Mouse (Mus musculus) stomach, embryonic 16.5 days (tissue): ENCODE data around the gene Golph3. TPM values are rescaled to one million over a fixed set of nuclear protein-coding genes. Genes with fewer than 3 reads are reported as not detected.

Experiments used
- ATAC-seq: fragments of 200-750 bp; cut with Nextera tagmentation; 2 replicates; pipeline ENCODE4 v1.8.0; 2017; ENCODE audit warnings: moderate number of reproducible peaks, moderate TSS enrichment; ENCODE audit not compliant: insufficient read depth, low FRiP score
- H3K27ac ChIP-seq: fragments of 300-500 bp; sonication (generic); 2 replicates; pipeline ENCODE4 v1.5.1; 2014; ENCODE audit warnings: low read length
- H3K27me3 ChIP-seq: fragments of 300-500 bp; sonication (generic); 2 replicates; pipeline ENCODE4 v1.6.1; 2014; ENCODE audit warnings: low read length, control low read depth, mixed read lengths; ENCODE audit not compliant: control insufficient read depth, insufficient read depth
- H3K36me3 ChIP-seq: fragments of 300-500 bp; sonication (generic); 2 replicates; pipeline ENCODE4 v1.6.1; 2014; ENCODE audit warnings: low read length; ENCODE audit not compliant: control insufficient read depth, insufficient read depth
- H3K4me1 ChIP-seq: fragments of 300-500 bp; sonication (generic); 2 replicates; pipeline ENCODE4 v1.6.1; 2014; ENCODE audit warnings: low read length, control low read depth, mixed read lengths; ENCODE audit not compliant: control insufficient read depth, insufficient read depth
- H3K4me2 ChIP-seq: fragments of 300-500 bp; sonication (generic); 2 replicates; pipeline ENCODE4 v1.6.1; 2014; ENCODE audit warnings: low read depth, low read length, mixed read lengths
- H3K4me3 ChIP-seq: fragments of 300-500 bp; sonication (generic); replicated peaks from 2 replicates; pipeline ENCODE4 v1.5.1; 2014; ENCODE audit warnings: mild to moderate bottlenecking, low read length
- H3K9ac ChIP-seq: fragments of 300-500 bp; sonication (generic); 2 replicates; pipeline ENCODE4 v1.6.1; 2014; ENCODE audit warnings: low read length
- H3K9me3 ChIP-seq: fragments of 300-500 bp; sonication (generic); replicated peaks from 2 replicates; pipeline ENCODE4 v1.6.1; 2016; ENCODE audit warnings: low read length, control low read depth; ENCODE audit not compliant: control insufficient read depth
- WGBS: fragments of 180-500 bp; shearing (Covaris S2); extraction: QIAGEN DNeasy Blood & Tissue Kit; methylation state at CpG from one replicate; pipeline ENCODE4 v1.1.7; 2014; 5-methylcytosine and 5-hydroxymethylcytosine counted together
- polyA plus RNA-seq: library from polyadenylated mRNA; unstranded; fragments of >200 nt; fragmentation: Nextera tagmentation; extraction: Ambion mirVana; gene quantifications from 2 replicates; pipeline ENCODE4 v1.2.1, GENCODE M21; 2015

The Golph3 gene
- 70.8 and 73.8 TPM in 2 replicates for polyA plus RNA-seq

DNA sequence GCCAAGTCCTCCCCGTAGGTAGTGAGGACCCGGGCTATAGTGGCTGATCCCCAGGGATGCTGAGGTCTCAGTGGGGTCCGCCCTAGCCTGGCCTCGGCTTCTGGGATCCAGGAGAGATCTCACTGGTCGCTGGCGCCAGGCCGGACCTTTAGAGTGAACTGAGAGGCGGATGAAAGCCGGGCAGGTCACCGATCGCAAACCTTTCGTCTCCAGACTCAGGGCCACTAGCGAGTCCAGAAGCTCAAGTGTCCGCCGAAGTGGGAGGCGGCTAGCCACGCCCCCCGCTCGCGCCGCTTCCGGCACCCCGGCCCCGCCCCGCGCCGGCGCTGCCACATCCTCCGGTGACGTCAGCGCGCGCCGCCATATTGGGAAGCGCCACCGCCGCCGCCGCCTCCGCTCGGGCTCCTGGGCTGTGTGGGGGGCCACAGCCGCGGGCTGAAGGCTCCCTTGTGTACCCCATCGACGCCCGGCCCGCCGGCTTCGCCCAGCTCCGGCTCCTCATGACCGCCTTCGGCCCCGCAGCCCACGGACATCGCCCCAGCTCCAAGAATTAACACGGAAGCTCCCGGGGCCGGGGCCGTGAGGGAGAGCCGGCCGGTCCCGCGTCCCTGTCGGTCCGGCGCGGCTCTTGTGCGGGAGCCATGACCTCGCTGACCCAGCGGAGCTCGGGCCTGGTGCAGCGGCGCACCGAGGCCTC is at the start of gene Golph3:
Golph3 (plus strand) TSS at position 360 of the 697 bp plus-strand sequence.
- H3K27ac ChIP-seq: peak within 1 kb of the TSS; percentile 89
- H3K4me1 ChIP-seq: peaks cover 16% of the 10 kb centered on the region; the same call in 1 of the 2 replicates
- peak within 1 kb of the TSS; percentile 100 for H3K9ac ChIP-seq
- no peaks in the 10 kb centered on the region for H3K36me3 ChIP-seq
- ATAC-seq: peak; percentile 92
- peak within 1 kb of the TSS; percentile 100 for H3K4me3 ChIP-seq
- WGBS: under 1% methylated on average over 74 of the region's 74 CpGs
- H3K27me3 ChIP-seq: no peaks in the 10 kb centered on the region
- H3K9me3 ChIP-seq: no peaks in the 10 kb centered on the region
- H3K4me2 ChIP-seq: peak within 1 kb of the TSS; percentile 88

DNA sequence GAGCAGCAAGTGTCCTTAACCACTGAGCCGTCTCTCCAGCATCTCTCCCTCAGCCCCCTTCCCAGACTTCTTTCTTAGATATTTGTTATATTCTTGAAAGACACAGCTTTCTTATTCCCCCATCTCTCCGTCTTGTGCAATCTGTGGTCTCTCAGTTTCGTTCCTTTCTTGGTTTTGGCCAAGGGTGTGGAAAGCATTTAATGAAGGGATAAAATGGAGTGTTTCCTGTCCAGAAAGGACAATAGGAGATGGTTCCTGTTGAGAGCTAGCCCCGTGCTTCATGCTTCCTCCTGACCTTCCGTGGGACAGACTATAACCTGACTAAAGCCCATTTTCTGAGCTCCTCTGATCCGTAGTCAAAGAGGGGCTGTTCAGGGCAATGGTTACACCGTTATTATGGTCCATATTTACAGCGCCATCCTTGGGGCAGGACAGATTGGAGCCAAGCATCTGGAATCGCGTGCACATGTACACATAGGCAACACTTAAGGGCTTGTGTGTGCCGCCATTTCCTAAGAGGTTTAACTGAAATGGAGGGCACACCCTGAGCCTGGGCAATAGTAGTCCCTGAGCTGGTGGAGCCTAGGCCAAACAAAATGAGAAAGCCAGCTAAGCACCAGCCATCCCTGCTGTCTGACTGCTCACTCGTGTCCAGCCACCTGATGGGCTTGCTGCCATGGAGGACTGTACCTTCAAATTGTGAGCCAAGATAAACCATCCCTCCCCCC is 47.8 kb upstream of the Golph3 start:
- no peak for ATAC-seq
- H3K9ac ChIP-seq: no peak overlapping the region
- H3K4me3 ChIP-seq: no peak overlapping the region
- H3K4me1 ChIP-seq: no peaks in the 10 kb centered on the region; the same call in 1 of the 2 replicates
- H3K27me3 ChIP-seq: no peaks in the 10 kb centered on the region
- no peak overlapping the region for H3K4me2 ChIP-seq
- WGBS: 78% methylated on average over 12 of the region's 12 CpGs
- H3K36me3 ChIP-seq: no peaks in the 10 kb centered on the region
- no peak overlapping the region for H3K27ac ChIP-seq
- H3K9me3 ChIP-seq: no peaks in the 10 kb centered on the region

DNA sequence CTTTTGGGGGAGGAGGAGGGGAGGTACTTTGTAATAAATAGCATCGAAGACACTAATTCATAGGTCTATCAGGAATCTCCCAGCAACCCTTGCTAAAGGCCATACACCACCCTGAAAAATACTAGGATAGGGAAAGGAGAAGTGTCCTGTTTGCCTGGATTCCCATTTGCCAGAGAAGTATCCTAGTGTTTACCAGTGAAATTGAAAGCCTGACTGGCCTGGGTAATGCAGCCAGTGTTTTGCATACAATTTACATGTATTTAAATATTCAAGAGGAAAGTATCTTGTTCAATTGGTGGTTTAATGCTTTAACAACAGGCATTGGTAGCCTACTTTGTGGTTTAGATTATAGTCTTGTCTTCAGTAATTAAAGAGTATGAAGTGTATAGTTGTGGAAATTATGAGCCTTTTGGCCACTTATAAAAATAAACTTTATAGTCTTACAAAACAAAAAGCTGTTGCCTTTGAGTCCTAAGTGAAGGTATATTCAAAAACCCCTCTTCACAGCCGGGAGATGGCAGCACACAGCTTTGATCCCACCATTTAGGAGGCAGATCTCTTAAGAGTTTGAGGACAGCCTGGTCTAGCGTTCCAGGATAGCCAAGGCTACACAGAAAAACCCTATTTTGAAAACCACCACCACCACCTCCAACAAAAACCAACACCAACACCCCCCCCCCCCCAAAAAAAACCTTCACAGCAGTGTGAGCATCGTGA is 47.0 kb upstream of the Golph3 start:
- Histone ChIP-seq H3K4me1 (no peaks in the 10 kb centered on the region; the same call in 1 of the 2 replicates), H3K27ac (no peak overlapping the region), H3K4me2 (no peak overlapping the region), H3K9ac (no peak overlapping the region), H3K9me3 (no peaks in the 10 kb centered on the region), H3K27me3 (no peaks in the 10 kb centered on the region), H3K4me3 (no peak overlapping the region), H3K36me3 (no peaks in the 10 kb centered on the region)
- ATAC-seq: no peak
- WGBS: 62% methylated on average over 4 of the region's 4 CpGs

DNA sequence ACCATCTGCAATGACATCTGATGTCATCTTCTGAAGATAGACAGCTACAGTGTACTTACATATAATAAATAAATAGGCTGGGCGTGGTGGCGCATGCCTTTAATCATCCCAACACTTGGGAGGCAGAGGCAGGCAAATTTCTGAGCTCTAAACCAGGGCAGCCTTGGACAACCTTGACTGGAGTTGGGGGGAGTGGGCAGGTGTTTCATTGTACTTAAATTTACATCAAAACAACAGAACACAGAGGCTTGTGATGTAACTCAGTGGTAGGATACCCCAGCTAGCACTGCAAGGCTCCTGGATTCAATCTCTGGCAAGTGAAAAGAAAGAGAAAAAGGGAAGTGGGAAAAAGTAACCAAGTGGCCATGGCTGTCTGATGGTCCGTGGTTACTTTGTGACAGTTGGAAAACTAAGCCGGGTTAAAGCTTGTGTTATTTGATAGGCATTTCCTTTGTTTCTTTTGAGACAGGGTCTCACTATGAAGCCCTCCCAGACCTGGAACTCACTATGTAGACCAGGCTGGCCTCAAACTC is 46.1 kb upstream of the Golph3 start:
- Histone ChIP-seq H3K9ac (no peak overlapping the region), H3K36me3 (no peaks in the 10 kb centered on the region), H3K4me2 (no peak overlapping the region), H3K9me3 (no peaks in the 10 kb centered on the region), H3K27ac (no peak overlapping the region), H3K4me1 (no peaks in the 10 kb centered on the region; the same call in 1 of the 2 replicates), H3K4me3 (no peak overlapping the region), H3K27me3 (no peaks in the 10 kb centered on the region)
- WGBS: 80% methylated on average over 4 of the region's 4 CpGs
- no peak for ATAC-seq

DNA sequence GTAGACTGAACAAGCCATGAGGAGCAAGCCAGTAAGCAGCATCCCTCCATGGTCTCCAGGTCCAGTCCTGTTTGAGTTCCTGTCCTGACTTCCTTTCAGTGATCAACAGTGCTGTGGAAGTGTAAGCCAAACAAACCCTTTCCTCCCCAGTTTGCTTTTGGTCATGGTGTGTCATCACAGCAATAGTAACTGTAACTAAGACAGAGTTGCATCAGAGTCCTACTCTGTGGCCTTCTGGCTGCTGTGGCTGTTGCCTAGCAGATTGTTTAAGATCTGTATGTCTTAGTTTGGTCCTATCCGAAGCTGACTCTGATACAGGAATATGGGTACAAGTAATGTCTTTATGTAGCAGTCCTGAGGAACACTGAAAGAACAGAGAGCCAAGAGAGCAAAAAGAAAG is 41.4 kb upstream of the Golph3 start:
- ATAC-seq: no peak
- 84% methylated on average over 1 of the region's 1 CpGs for WGBS
- Histone ChIP-seq H3K4me2 (no peak overlapping the region), H3K36me3 (no peaks in the 10 kb centered on the region), H3K4me3 (no peak overlapping the region), H3K27me3 (no peaks in the 10 kb centered on the region), H3K9me3 (no peaks in the 10 kb centered on the region), H3K27ac (no peak overlapping the region), H3K9ac (no peak overlapping the region), H3K4me1 (no peaks in the 10 kb centered on the region)

DNA sequence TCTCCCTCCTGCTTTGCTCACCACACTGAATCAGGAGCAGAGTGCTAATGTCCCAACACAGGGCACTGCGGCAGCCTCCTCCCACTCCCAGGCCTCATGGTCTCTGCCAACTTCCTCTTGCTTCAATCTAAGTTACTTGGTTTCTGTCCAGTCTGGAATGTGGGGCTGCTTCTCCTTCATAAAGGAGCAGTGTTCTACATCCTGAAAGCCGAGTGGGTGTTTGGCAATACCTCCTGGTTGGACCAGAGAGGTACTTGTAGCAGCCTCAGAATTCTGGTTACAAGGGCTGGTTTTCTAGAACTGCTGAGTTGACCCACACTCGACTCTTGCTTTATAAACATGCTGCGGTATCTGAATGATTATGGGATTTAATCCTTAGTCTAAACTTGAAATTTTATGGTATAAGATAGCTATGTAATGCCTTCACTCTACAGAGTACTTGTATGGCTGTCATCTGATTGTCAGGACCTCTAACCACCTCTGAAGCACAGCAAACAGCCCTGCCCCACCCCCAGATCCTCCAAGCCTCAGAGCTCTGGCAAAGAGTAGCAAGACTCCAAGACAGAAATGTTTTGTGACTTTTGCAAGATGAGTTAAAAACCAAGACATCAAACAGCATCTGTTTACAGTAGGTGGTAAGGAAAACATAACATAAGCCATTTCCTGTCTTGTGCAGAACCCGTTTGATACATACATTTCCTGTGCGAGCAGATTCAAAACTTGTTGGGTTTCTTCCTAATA is 36.3 kb upstream of the Golph3 start:
- no peak for ATAC-seq
- 57% methylated on average over 6 of the region's 6 CpGs for WGBS
- no peaks in the 10 kb centered on the region for H3K27me3 ChIP-seq
- no peaks in the 10 kb centered on the region for H3K9me3 ChIP-seq
- H3K4me3 ChIP-seq: no peak overlapping the region
- H3K36me3 ChIP-seq: no peaks in the 10 kb centered on the region
- no peak overlapping the region for H3K9ac ChIP-seq
- no peak overlapping the region for H3K27ac ChIP-seq
- no peak overlapping the region for H3K4me2 ChIP-seq
- no peaks in the 10 kb centered on the region for H3K4me1 ChIP-seq

DNA sequence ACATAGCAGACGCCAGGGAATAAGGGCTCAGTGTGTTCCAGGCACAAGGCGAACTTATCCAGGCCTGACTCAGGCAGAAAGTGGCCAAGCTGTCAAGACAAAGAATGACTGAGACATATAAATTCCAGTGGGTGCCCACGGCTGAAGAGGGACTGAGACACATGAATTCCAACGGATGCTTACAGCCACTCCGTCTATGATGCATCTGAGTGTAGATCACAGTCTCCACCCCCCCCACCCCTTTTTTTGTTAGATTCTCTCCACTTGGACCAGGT is 35.8 kb upstream of the Golph3 start:
- H3K9me3 ChIP-seq: no peaks in the 10 kb centered on the region
- H3K4me1 ChIP-seq: no peaks in the 10 kb centered on the region
- no peaks in the 10 kb centered on the region for H3K36me3 ChIP-seq
- H3K9ac ChIP-seq: no peak overlapping the region
- H3K4me3 ChIP-seq: no peak overlapping the region
- no peaks in the 10 kb centered on the region for H3K27me3 ChIP-seq
- H3K27ac ChIP-seq: no peak overlapping the region
- 68% methylated on average over 5 of the region's 5 CpGs for WGBS
- ATAC-seq: no peak
- H3K4me2 ChIP-seq: no peak overlapping the region

DNA sequence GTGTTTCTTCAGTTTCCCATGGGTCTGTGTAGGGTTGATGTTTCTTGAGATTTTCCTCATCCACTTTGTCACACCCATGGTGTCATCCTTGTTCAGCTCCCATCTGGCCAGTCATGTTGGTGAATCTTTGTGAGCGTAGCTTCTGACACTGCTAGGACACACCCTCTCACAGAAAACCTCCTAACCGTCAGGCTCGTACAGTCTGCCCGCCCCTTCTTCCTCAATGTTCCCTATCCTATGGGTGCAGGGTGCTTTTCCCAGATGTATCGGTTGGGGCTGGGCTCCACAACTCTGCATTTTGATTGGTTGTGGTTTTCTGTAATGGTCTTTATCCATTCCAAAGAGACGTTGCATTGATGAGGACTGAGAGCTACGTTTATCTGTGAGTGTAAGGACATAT is 30.9 kb upstream of the Golph3 start:
- H3K4me3 ChIP-seq: no peak overlapping the region
- no peaks in the 10 kb centered on the region for H3K9me3 ChIP-seq
- no peak for ATAC-seq
- no peak overlapping the region for H3K4me2 ChIP-seq
- H3K27me3 ChIP-seq: no peaks in the 10 kb centered on the region
- no peaks in the 10 kb centered on the region for H3K4me1 ChIP-seq
- H3K9ac ChIP-seq: no peak overlapping the region
- H3K36me3 ChIP-seq: no peaks in the 10 kb centered on the region
- WGBS: 75% methylated on average over 7 of the region's 7 CpGs
- H3K27ac ChIP-seq: no peak overlapping the region
